Mouse (Mus musculus): ENCODE data around the gene Anks1b.

DNA sequence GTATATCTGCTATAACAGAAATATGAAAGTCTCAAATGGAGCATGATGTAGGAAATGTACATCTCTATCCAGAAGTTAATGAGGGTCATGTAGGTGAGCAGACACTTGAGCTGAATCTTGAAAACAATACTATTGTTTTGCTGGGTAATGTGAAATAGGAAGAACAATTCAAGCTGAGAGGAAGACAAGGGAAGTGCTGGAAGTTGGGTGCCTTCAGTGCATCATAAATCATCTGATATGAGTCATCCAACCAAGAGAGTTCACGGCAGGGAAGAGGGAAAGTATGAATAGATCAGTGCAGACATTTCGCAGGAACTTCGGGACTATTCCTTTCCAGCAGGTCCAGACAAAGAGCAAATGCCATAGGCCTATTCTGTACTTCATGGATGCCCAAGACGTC, 567.7 kb downstream of the Anks1b start:
- no peak for TF ChIP-seq CTCF (IDR thresholded peaks at IDR 0.05; ENCODE audit: low read depth)
- TF ChIP-seq EP300 (optimal IDR thresholded peaks at IDR 0.05) = no peak
